Mouse (Mus musculus): ENCODE measurements around the gene Otulin. TPM values are rescaled to one million over a fixed set of nuclear protein-coding genes. Genes with fewer than 3 reads are reported as not detected.

Otulin gene
- polyA plus RNA-seq, 1 experiment from 2014 or later, result 22.3 TPM

- 89% methylated on average over 20 of the region's 20 CpGs for WGBS
Measured at GRCm38 (mm10) chr15:27503801-27504730, 126.4 kb downstream of the Otulin start.

GRCm38 (mm10) chr15:27503221-27503620 lies 127.3 kb downstream of the Otulin start:
- H3K27me3 ChIP-seq (replicated peaks), result no peaks in the 10 kb centered on the region
- H3K9me3 ChIP-seq, result no peaks in the 10 kb centered on the region; the same call in 1 of the 2 replicates
- 90% methylated on average over 9 of the region's 9 CpGs for WGBS
- no peaks in the 10 kb centered on the region for H3K36me3 ChIP-seq (replicated peaks)
- no peak overlapping the region for H3K9ac ChIP-seq
- H3K4me2 ChIP-seq, result no peak overlapping the region
- ATAC-seq (replicated peaks), result no peak
- H3K27ac ChIP-seq, result no peak overlapping the region
- H3K4me1 ChIP-seq, result no peaks in the 10 kb centered on the region; the same call in 1 of the 2 replicates
- no peak overlapping the region for H3K4me3 ChIP-seq

More at GRCm38 (mm10) chr15:27503801-27504730, 126.4 kb downstream of the Otulin start:
- Histone ChIP-seq H3K27ac (no peak overlapping the region), H3K4me1 (no peaks in the 10 kb centered on the region; the same call in 1 of the 2 replicates), H3K4me2 (no peak overlapping the region), H3K27me3 (replicated peaks) (no peaks in the 10 kb centered on the region), H3K9me3 (no peaks in the 10 kb centered on the region; the same call in 1 of the 2 replicates), H3K36me3 (replicated peaks) (no peaks in the 10 kb centered on the region), H3K9ac (no peak overlapping the region), H3K4me3 (no peak overlapping the region)
- ATAC-seq (replicated peaks), result no peak

- Histone ChIP-seq H3K9ac (no peak overlapping the region), H3K36me3 (replicated peaks) (no peaks in the 10 kb centered on the region)
- 87% methylated on average over 13 of the region's 13 CpGs for WGBS
Measured at GRCm38 (mm10) chr15:27502338-27502737, 128.2 kb downstream of the Otulin start.

GRCm38 (mm10) chr15:27500390-27500789 lies 130.1 kb downstream of the Otulin start:
- Histone ChIP-seq H3K36me3 (replicated peaks) (no peaks in the 10 kb centered on the region), H3K9me3 (no peaks in the 10 kb centered on the region; the same call in 1 of the 2 replicates), H3K4me2 (no peak overlapping the region), H3K9ac (no peak overlapping the region), H3K27me3 (replicated peaks) (no peaks in the 10 kb centered on the region), H3K4me3 (no peak overlapping the region), H3K4me1 (peaks cover 10% of the 10 kb centered on the region; the same call in 1 of the 2 replicates), H3K27ac (no peak overlapping the region)
- WGBS, result 84% methylated on average over 15 of the region's 15 CpGs
- ATAC-seq (replicated peaks), result no peak

More at GRCm38 (mm10) chr15:27502338-27502737, 128.2 kb downstream of the Otulin start:
- no peaks in the 10 kb centered on the region; the same call in 1 of the 2 replicates for H3K9me3 ChIP-seq
- H3K4me1 ChIP-seq, result no peaks in the 10 kb centered on the region; the same call in 1 of the 2 replicates
- no peak overlapping the region for H3K4me2 ChIP-seq
- no peak overlapping the region for H3K27ac ChIP-seq
- ATAC-seq (replicated peaks), result no peak
- no peaks in the 10 kb centered on the region for H3K27me3 ChIP-seq (replicated peaks)
- H3K4me3 ChIP-seq, result no peak overlapping the region

GRCm38 (mm10) chr15:27498078-27498477 lies 132.4 kb downstream of the Otulin start:
- 85% methylated on average over 5 of the region's 5 CpGs for WGBS
- Histone ChIP-seq H3K4me1 (peaks cover 24% of the 10 kb centered on the region; the same call in 1 of the 2 replicates), H3K9me3 (no peaks in the 10 kb centered on the region; the same call in 1 of the 2 replicates), H3K27me3 (replicated peaks) (no peaks in the 10 kb centered on the region), H3K9ac (no peak overlapping the region), H3K4me3 (no peak overlapping the region), H3K27ac (no peak overlapping the region), H3K36me3 (replicated peaks) (no peaks in the 10 kb centered on the region), H3K4me2 (no peak overlapping the region)
- no peak for ATAC-seq (replicated peaks)

GRCm38 (mm10) chr15:27497300-27497997 lies 133.0 kb downstream of the Otulin start:
- Histone ChIP-seq H3K4me3 (no peak overlapping the region), H3K36me3 (replicated peaks) (no peaks in the 10 kb centered on the region), H3K27me3 (replicated peaks) (no peaks in the 10 kb centered on the region), H3K27ac (no peak overlapping the region), H3K4me2 (no peak overlapping the region), H3K9ac (no peak overlapping the region), H3K9me3 (no peaks in the 10 kb centered on the region; the same call in 1 of the 2 replicates), H3K4me1 (peaks cover 24% of the 10 kb centered on the region; the same call in 1 of the 2 replicates)
- whole genome bisulfite sequencing, result 50% methylated on average over 7 of the region's 7 CpGs
- no peak for ATAC-seq (replicated peaks)

GRCm38 (mm10) chr15:27496596-27497299 lies 133.7 kb downstream of the Otulin start:
- Histone ChIP-seq H3K9ac (no peak overlapping the region), H3K27me3 (replicated peaks) (no peaks in the 10 kb centered on the region), H3K4me1 (peaks cover 24% of the 10 kb centered on the region; the same call in 1 of the 2 replicates), H3K4me2 (no peak overlapping the region), H3K9me3 (no peaks in the 10 kb centered on the region; the same call in 1 of the 2 replicates), H3K4me3 (no peak overlapping the region), H3K27ac (no peak overlapping the region), H3K36me3 (replicated peaks) (no peaks in the 10 kb centered on the region)
- 0 out of 2 replicates have a peak, but pooled peaks have one; percentile 22 for ATAC-seq (replicated peaks)
- 63% methylated on average over 11 of the region's 11 CpGs for WGBS

- H3K36me3 ChIP-seq (replicated peaks), result no peaks in the 10 kb centered on the region
- no peak overlapping the region for H3K9ac ChIP-seq
- no peak overlapping the region for H3K4me2 ChIP-seq
- H3K4me3 ChIP-seq, result no peak overlapping the region
- WGBS, result 45% methylated on average over 5 of the region's 5 CpGs
- no peaks in the 10 kb centered on the region for H3K27me3 ChIP-seq (replicated peaks)
- H3K9me3 ChIP-seq, result no peaks in the 10 kb centered on the region; the same call in 1 of the 2 replicates
- no peak overlapping the region for H3K27ac ChIP-seq
- no peak; the same call in 1 of the 2 replicates for ATAC-seq (replicated peaks)
- H3K4me1 ChIP-seq, result peaks cover 24% of the 10 kb centered on the region; the same call in 1 of the 2 replicates
Measured at GRCm38 (mm10) chr15:27495981-27496401, 134.5 kb downstream of the Otulin start.

GRCm38 (mm10) chr15:27493516-27493915 lies 137.0 kb downstream of the Otulin start:
- Histone ChIP-seq H3K9me3 (no peaks in the 10 kb centered on the region), H3K27me3 (replicated peaks) (no peaks in the 10 kb centered on the region), H3K4me2 (no peak overlapping the region), H3K27ac (no peak overlapping the region), H3K4me1 (peaks cover 26% of the 10 kb centered on the region; the same call in 1 of the 2 replicates), H3K36me3 (replicated peaks) (no peaks in the 10 kb centered on the region), H3K9ac (no peak overlapping the region), H3K4me3 (no peak overlapping the region)
- 41% methylated on average over 10 of the region's 10 CpGs for WGBS
- no peak for ATAC-seq (replicated peaks)

GRCm38 (mm10) chr15:27492734-27493133 lies 137.8 kb downstream of the Otulin start:
- no peak for ATAC-seq (replicated peaks)
- H3K36me3 ChIP-seq (replicated peaks), result no peaks in the 10 kb centered on the region
- H3K4me3 ChIP-seq, result no peak overlapping the region
- peaks cover 32% of the 10 kb centered on the region; the same call in 1 of the 2 replicates for H3K4me1 ChIP-seq
- no peak overlapping the region for H3K27ac ChIP-seq
- no peak overlapping the region for H3K4me2 ChIP-seq
- H3K9ac ChIP-seq, result no peak overlapping the region
- 57% methylated on average over 1 of the region's 1 CpGs for WGBS
- no peaks in the 10 kb centered on the region for H3K27me3 ChIP-seq (replicated peaks)
- no peaks in the 10 kb centered on the region for H3K9me3 ChIP-seq
